Mouse (Mus musculus): ENCODE measurements at regions not wholly inside any gene's neighbourhood (a gene's known extent, or its start where the extent isn't known, plus 50 kb on each side); places are given as distances from the start of the nearest gene placed in this dataset.
A peak's percentile ranks its signal among the peaks of the same experiment; 100 is the strongest.

DNA sequence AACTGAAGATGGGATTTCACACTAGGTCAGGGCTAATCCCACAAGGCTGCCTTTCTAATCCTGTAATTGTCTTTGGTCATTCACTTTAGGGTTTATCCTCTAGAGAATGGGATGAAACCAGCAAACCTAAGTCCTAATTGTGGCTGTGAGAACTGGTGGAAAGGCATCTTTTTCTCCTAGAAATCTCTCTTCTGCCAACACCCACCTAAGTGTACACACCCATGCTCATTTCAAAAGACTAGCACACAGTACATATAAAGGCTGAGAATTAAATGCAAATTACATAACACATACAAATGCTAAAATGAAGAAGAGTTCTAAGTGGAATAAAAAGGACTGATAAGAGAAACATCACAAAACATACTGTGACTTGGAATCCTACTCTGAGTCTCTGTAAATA, 579.5 kb downstream of the Eepd1 start:
- no peak for DNase-seq

DNA sequence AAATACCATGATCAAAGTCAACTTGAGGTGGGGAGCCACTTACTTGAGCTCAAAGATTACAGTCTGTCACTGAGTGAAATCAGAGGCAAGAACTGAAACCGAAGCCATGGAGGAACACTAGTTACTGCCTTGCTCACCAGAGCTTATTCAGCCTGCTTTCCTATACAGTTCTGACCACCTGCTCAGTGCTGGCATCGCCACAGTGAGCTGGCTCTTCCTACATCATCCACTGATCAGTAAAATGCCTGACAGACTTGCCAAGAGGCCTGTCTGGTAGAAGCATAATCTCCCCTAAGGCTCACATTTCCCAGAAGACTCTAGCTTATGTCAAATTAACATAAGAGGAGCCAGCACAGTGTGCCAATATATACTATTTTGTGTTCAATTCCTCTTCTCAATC, 595.7 kb downstream of the Eepd1 start:
- no peak for DNase-seq

DNA sequence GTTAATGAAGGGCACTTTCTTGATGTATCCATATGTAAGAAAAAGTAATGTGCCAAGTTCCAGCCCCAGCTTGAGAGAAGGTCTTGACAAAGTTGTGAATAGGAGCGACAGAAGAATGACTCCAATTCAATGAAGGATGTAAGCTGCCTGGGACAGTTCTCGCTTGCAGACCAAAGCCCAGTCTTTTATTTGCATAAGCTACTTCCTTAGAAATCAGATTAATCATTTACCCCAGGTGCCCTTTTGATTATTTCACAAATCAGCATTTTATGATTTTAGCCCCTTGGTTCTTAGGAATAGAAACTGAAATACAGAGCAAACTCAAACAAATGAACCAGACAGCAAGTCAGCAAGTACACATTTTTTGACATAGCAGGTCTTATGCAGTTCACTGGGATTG, 605.2 kb downstream of the Eepd1 start:
- no peak for DNase-seq

DNA sequence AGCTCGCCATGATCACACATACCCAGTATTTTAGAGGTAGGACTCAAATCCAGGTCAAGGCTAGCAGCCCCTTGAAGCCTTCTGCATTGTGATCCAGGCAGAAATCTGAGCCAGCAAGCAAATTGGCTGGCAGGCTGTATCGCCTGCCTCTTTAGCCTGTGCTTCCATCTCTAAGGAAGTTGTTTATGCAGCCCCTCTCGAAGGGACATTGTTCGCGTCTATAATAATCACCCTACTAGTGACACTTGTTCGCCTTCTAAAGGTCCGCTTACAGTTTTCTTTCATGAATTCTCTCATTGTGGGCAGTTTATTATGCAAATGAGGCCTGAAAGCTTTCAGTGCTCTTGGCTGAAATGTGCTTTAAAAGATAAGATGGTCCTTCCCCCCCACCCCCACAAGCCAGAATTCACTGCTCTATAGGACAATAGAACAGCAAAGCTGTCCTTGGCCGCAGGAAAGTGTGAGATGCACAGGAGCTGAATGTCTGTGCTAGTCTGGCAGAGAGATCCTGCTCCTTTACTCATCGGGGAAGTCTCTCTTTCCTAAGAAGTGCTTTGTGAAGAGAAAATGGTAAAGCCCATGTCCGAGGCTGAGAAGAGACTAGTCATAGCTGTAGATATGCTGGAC, 610.8 kb downstream of the Eepd1 start:
- DNase-seq = no peak

DNA sequence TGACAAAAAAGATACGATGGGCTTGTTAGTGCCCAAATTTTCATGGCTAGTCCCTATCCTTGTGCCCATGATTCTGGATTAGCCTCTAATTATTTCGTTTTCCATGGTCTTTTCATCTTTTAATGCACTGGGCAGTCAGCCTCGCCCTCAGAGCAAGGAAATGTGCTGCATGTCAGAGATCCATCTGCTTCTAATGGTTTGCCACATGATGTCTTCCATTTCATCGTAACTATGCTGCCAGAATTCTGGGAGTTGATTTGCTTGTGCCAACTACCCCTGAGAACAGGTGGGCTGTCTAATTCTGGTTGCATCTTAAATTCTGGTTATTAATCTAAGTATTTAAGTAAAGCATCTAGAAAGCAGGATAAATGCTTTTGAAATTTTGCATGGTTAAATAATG, 622.8 kb downstream of the Eepd1 start:
- DNase-seq = no peak

DNA sequence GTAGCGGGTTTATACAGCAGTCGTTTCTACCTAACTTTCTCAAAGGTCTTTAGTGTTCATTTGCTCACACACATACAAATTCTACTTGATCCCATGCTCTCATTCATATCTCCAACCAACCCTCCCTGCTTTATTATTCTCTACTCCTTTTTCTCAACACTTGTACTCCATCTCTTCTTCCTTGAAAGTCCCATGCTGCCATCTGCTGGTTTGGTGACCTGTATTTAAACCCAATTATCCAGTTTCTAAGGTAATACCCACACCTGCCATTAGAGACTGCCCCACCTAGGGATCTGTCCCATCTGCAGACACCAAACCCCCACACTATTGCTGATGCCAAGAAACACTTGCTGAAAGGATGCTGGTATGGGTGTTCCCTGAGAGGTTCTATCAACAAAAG, 611.5 kb upstream of the B3gat1 start:
- peak in 1 of 2 experiments; percentile 0 for DNase-seq

DNA sequence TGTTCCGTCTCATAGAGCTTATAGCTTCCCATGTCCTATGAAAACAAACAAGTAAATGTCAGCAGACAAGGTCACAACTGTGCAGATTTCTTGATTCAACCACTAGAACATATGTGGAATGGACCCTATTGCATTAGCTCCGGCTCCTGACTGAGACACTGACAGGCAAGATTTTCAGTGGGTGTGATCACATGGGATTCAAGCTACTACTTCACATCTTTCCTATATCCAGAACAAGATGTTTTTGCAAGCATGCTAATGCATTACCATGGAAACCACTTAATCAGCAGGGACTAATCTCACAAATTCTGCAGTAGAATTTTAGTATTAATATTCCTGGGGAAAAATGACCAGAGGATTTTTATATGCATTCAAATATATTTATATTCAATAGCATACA, 598.9 kb upstream of the B3gat1 start:
- no peak for DNase-seq

All from adrenal gland, postnatal 36 days (tissue).